Mouse (Mus musculus) midbrain, embryonic 16.5 days (tissue): ENCODE data around the gene Gm13178. TPM values are rescaled to one million over a fixed set of nuclear protein-coding genes. Genes with fewer than 3 reads are reported as not detected.

Experiments
- ATAC-seq: fragments of 200-750 bp; cut with Nextera tagmentation; 2 replicates; pipeline ENCODE4 v1.8.0; 2017; ENCODE audit warnings: moderate TSS enrichment
- H3K27ac ChIP-seq: fragments of 300-500 bp; sonication (generic); 2 replicates; pipeline ENCODE4 v1.5.1; 2014; ENCODE audit warnings: mild to moderate bottlenecking, low read length, mixed read lengths
- H3K27me3 ChIP-seq: fragments of 300-500 bp; sonication (generic); 2 replicates; pipeline ENCODE4 v1.6.1; 2014; ENCODE audit warnings: low read depth, low read length, mixed read lengths; ENCODE audit not compliant: control insufficient read depth, insufficient read depth
- H3K36me3 ChIP-seq: fragments of 300-500 bp; sonication (generic); 2 replicates; pipeline ENCODE4 v1.6.1; 2014; ENCODE audit warnings: mild to moderate bottlenecking, low read length, moderate library complexity, mixed read lengths; ENCODE audit not compliant: control insufficient read depth, insufficient read depth
- H3K4me1 ChIP-seq: fragments of 300-500 bp; sonication (generic); 2 replicates; pipeline ENCODE4 v1.6.1; 2014; ENCODE audit warnings: mild to moderate bottlenecking, low read length, mixed read lengths; ENCODE audit not compliant: control insufficient read depth, insufficient read depth
- H3K4me2 ChIP-seq: fragments of 300-500 bp; sonication (generic); 2 replicates; pipeline ENCODE4 v1.6.1; 2014; ENCODE audit warnings: mild to moderate bottlenecking, low read length, mixed read lengths
- H3K4me3 ChIP-seq: fragments of 300-500 bp; sonication (generic); 2 replicates; pipeline ENCODE4 v1.5.1; 2014; ENCODE audit warnings: low read depth, mild to moderate bottlenecking, low read length, moderate library complexity, mixed read lengths
- H3K9ac ChIP-seq: fragments of 300-500 bp; sonication (generic); 2 replicates; pipeline ENCODE4 v1.6.1; 2014; ENCODE audit warnings: low read depth, low read length, mixed read lengths
- H3K9me3 ChIP-seq: fragments of 300-500 bp; sonication (generic); replicated peaks from 2 replicates; pipeline ENCODE4 v1.6.1; 2014; ENCODE audit warnings: mild to moderate bottlenecking, low read length, mixed read lengths; ENCODE audit not compliant: control insufficient read depth, poor library complexity, severe bottlenecking
- WGBS: fragments of 180-500 bp; shearing (Covaris S2); extraction: QIAGEN DNeasy Blood & Tissue Kit; methylation state at CpG from one replicate; pipeline ENCODE4 v1.1.7; 2014; 5-methylcytosine and 5-hydroxymethylcytosine counted together
- polyA plus RNA-seq: library from polyadenylated mRNA; unstranded; fragments of >200 nt; fragmentation: Nextera tagmentation; extraction: Ambion mirVana; gene quantifications from 2 replicates; pipeline ENCODE4 v1.2.1, GENCODE M21; 2015

Gm13178 gene
- polyA plus RNA-seq: not detected in 2 replicates

- no peak within 1 kb of the TSS for H3K4me3 ChIP-seq
- no peaks in the 10 kb centered on the region for H3K36me3 ChIP-seq
- no peak within 1 kb of the TSS for H3K4me2 ChIP-seq
- H3K4me1 ChIP-seq: no peaks in the 10 kb centered on the region
- H3K9ac ChIP-seq: no peak within 1 kb of the TSS
- no peaks in the 10 kb centered on the region for H3K27me3 ChIP-seq
- WGBS: 93% methylated on average over 1 of the region's 1 CpGs
- no peak for ATAC-seq
- H3K9me3 ChIP-seq: peaks cover 12% of the 10 kb centered on the region
- H3K27ac ChIP-seq: no peak within 1 kb of the TSS
Measured at GRCm38 (mm10) chr4:144721304-144721703, at the start of gene Gm13178. Gene Gm13178, minus strand, starts transcription at chr4:144721404.

- ATAC-seq: no peak
Measured at GRCm38 (mm10) chr4:144765722-144766121, 44.5 kb upstream of the Gm13178 start.

GRCm38 (mm10) chr4:144749139-144749538 is 27.9 kb upstream of the Gm13178 start:
- Histone ChIP-seq H3K4me1 (no peaks in the 10 kb centered on the region), H3K4me3 (no peak overlapping the region), H3K9me3 (peaks cover 9% of the 10 kb centered on the region; the same call in 1 of the 2 replicates), H3K9ac (no peak overlapping the region), H3K4me2 (no peak overlapping the region), H3K27me3 (no peaks in the 10 kb centered on the region), H3K36me3 (no peaks in the 10 kb centered on the region), H3K27ac (no peak overlapping the region)
- ATAC-seq: no peak
- WGBS: 68% methylated on average over 1 of the region's 1 CpGs

More at GRCm38 (mm10) chr4:144765722-144766121, 44.5 kb upstream of the Gm13178 start:
- no peak overlapping the region for H3K4me2 ChIP-seq
- no peak overlapping the region for H3K4me3 ChIP-seq
- no peaks in the 10 kb centered on the region for H3K4me1 ChIP-seq
- H3K36me3 ChIP-seq: no peaks in the 10 kb centered on the region
- H3K27me3 ChIP-seq: no peaks in the 10 kb centered on the region
- WGBS: 44% methylated on average over 2 of the region's 2 CpGs
- peaks cover 2% of the 10 kb centered on the region; the same call in 1 of the 2 replicates for H3K9me3 ChIP-seq
- no peak overlapping the region for H3K27ac ChIP-seq
- H3K9ac ChIP-seq: no peak overlapping the region

- Histone ChIP-seq H3K9me3 (peaks cover 17% of the 10 kb centered on the region), H3K4me3 (no peak overlapping the region), H3K4me1 (no peaks in the 10 kb centered on the region), H3K36me3 (no peaks in the 10 kb centered on the region), H3K27me3 (no peaks in the 10 kb centered on the region), H3K4me2 (no peak overlapping the region), H3K9ac (no peak overlapping the region), H3K27ac (no peak overlapping the region)
- WGBS: 84% methylated on average over 1 of the region's 1 CpGs
- ATAC-seq: no peak
Measured at GRCm38 (mm10) chr4:144719691-144720090, 1.5 kb downstream of the Gm13178 start.

GRCm38 (mm10) chr4:144718288-144718687 is 2.9 kb downstream of the Gm13178 start:
- H3K36me3 ChIP-seq: no peaks in the 10 kb centered on the region
- no peak for ATAC-seq
- peaks cover 17% of the 10 kb centered on the region for H3K9me3 ChIP-seq
- no peak overlapping the region for H3K4me2 ChIP-seq
- H3K27ac ChIP-seq: no peak overlapping the region
- no peaks in the 10 kb centered on the region for H3K27me3 ChIP-seq
- no peaks in the 10 kb centered on the region for H3K4me1 ChIP-seq
- no peak overlapping the region for H3K9ac ChIP-seq
- H3K4me3 ChIP-seq: no peak overlapping the region
- 80% methylated on average over 1 of the region's 1 CpGs for WGBS

- H3K4me1 ChIP-seq: no peaks in the 10 kb centered on the region
- H3K4me3 ChIP-seq: no peak within 1 kb of the TSS
- no peaks in the 10 kb centered on the region for H3K27me3 ChIP-seq
- 59% methylated on average over 2 of the region's 2 CpGs for WGBS
- ATAC-seq: no peak
- peaks cover 14% of the 10 kb centered on the region for H3K9me3 ChIP-seq
- H3K27ac ChIP-seq: no peak within 1 kb of the TSS
- no peak within 1 kb of the TSS for H3K4me2 ChIP-seq
- H3K9ac ChIP-seq: no peak within 1 kb of the TSS
- no peaks in the 10 kb centered on the region for H3K36me3 ChIP-seq
Measured at GRCm38 (mm10) chr4:144686268-144686667, 34.9 kb downstream of the Gm13178 start, which contains the start of gene Gm436. Gene Gm436, minus strand, starts transcription at chr4:144686368.

Other genes starting within 250 kb of the Gm13178 start
- not detected in 2 replicates for gene 9430007A20Rik, start 201.6 kb downstream of the Gm13178 start, polyA plus RNA-seq
- not detected in 2 replicates for gene Gm13124, start 156.3 kb downstream of the Gm13178 start, polyA plus RNA-seq
- gene Aadacl4, start 107.7 kb downstream of the Gm13178 start, polyA plus RNA-seq: not detected in 2 replicates
- gene Gm436, start 35.0 kb downstream of the Gm13178 start, polyA plus RNA-seq: not detected in 2 replicates
- not detected in 2 replicates for gene Gm438, start 65.2 kb upstream of the Gm13178 start, polyA plus RNA-seq
- 27.4 and 41.6 TPM in 2 replicates for gene Dhrs3, start 171.4 kb upstream of the Gm13178 start, polyA plus RNA-seq